Mouse (Mus musculus) intestine, postnatal 0 days (tissue): ENCODE measurements at regions not wholly inside any gene's neighbourhood (a gene's known extent, or its start where the extent isn't known, plus 50 kb on each side); places are given as distances from the start of the nearest gene placed in this dataset.
A peak's percentile ranks its signal among the peaks of the same experiment; 100 is the strongest.

Experiments used
- ATAC-seq: fragments of 200-750 bp; cut with Nextera tagmentation; 2 replicates; pipeline ENCODE4 v1.8.0; 2017; ENCODE audit warnings: mild to moderate bottlenecking, moderate TSS enrichment, moderate library complexity
- H3K27ac ChIP-seq: fragments of 300-500 bp; sonication (generic); 2 replicates; pipeline ENCODE4 v1.5.1; 2014; ENCODE audit warnings: mild to moderate bottlenecking, low read depth, low read length, moderate library complexity
- H3K27me3 ChIP-seq: fragments of 300-500 bp; sonication (generic); replicated peaks from 2 replicates; pipeline ENCODE4 v1.6.1; 2014; ENCODE audit warnings: low read length, mixed read lengths; ENCODE audit not compliant: control insufficient read depth, insufficient read depth
- H3K36me3 ChIP-seq: fragments of 300-500 bp; sonication (generic); 2 replicates; pipeline ENCODE4 v1.6.1; 2014; ENCODE audit warnings: mild to moderate bottlenecking, moderate library complexity; ENCODE audit not compliant: control insufficient read depth, insufficient read depth
- H3K4me1 ChIP-seq: fragments of 300-500 bp; sonication (generic); replicated peaks from 2 replicates; pipeline ENCODE4 v1.6.1; 2014; ENCODE audit warnings: antibody characterized with exemption, low read length, mixed read lengths; ENCODE audit not compliant: control insufficient read depth, insufficient read depth
- H3K4me2 ChIP-seq: fragments of 300-500 bp; sonication (generic); replicated peaks from 2 replicates; pipeline ENCODE4 v1.6.1; 2014; ENCODE audit warnings: low read depth, mild to moderate bottlenecking, moderate library complexity
- H3K4me3 ChIP-seq: fragments of 300-500 bp; sonication (generic); 2 replicates; pipeline ENCODE4 v1.5.1; 2014; ENCODE audit warnings: low read depth, low read length
- H3K9ac ChIP-seq: fragments of 300-500 bp; sonication (generic); 2 replicates; pipeline ENCODE4 v1.6.1; 2014; ENCODE audit warnings: mild to moderate bottlenecking, low read depth, low read length
- H3K9me3 ChIP-seq: fragments of 300-500 bp; sonication (generic); 2 replicates; pipeline ENCODE4 v1.6.1; 2016; ENCODE audit warnings: mixed run types; ENCODE audit not compliant: control insufficient read depth
- CTCF ChIP-seq: sonication (generic); IDR thresholded peaks from 2 replicates; pipeline ENCODE4 v1.5.1; 2016; ENCODE audit warnings: low read depth, mild to moderate bottlenecking, control low read depth, antibody characterized with exemption, moderate library complexity
- WGBS: fragments of 180-500 bp; shearing (Covaris S2); extraction: QIAGEN DNeasy Blood & Tissue Kit; methylation state at CpG from one replicate; pipeline ENCODE4 v1.1.7; 2014; 5-methylcytosine and 5-hydroxymethylcytosine counted together

- Histone ChIP-seq H3K27me3 (no peaks in the 10 kb centered on the region), H3K9me3 (no peaks in the 10 kb centered on the region), H3K4me1 (no peaks in the 10 kb centered on the region), H3K4me3 (no peak overlapping the region), H3K9ac (no peak overlapping the region), H3K36me3 (no peaks in the 10 kb centered on the region), H3K27ac (no peak overlapping the region), H3K4me2 (no peak overlapping the region)
- ATAC-seq = no peak
- 57% methylated on average over 16 of the region's 17 CpGs for WGBS
- TF ChIP-seq CTCF = no peak
Observed at GRCm38 (mm10) chr10:98417807-98418743, 496.1 kb upstream of the Atp2b1 start.

GRCm38 (mm10) chr10:98424450-98424849 lies 489.8 kb upstream of the Atp2b1 start:
- no peak overlapping the region for H3K4me2 ChIP-seq
- H3K4me1 ChIP-seq = no peaks in the 10 kb centered on the region
- no peaks in the 10 kb centered on the region for H3K27me3 ChIP-seq
- no peaks in the 10 kb centered on the region for H3K36me3 ChIP-seq
- no peak for TF ChIP-seq CTCF
- H3K27ac ChIP-seq = no peak overlapping the region
- no peak overlapping the region for H3K9ac ChIP-seq
- ATAC-seq = no peak
- H3K4me3 ChIP-seq = no peak overlapping the region
- WGBS = 94% methylated on average over 1 of the region's 1 CpGs
- H3K9me3 ChIP-seq = no peaks in the 10 kb centered on the region

- no peaks in the 10 kb centered on the region for H3K9me3 ChIP-seq
- no peak overlapping the region for H3K9ac ChIP-seq
- no peak overlapping the region for H3K4me3 ChIP-seq
- H3K4me2 ChIP-seq = no peak overlapping the region
- WGBS = 98% methylated on average over 3 of the region's 3 CpGs
- no peak overlapping the region for H3K27ac ChIP-seq
- no peak for ATAC-seq
- TF ChIP-seq CTCF = no peak
- H3K4me1 ChIP-seq = no peaks in the 10 kb centered on the region
- H3K36me3 ChIP-seq = no peaks in the 10 kb centered on the region
- no peaks in the 10 kb centered on the region for H3K27me3 ChIP-seq
Observed at GRCm38 (mm10) chr10:98434974-98435373, 479.2 kb upstream of the Atp2b1 start.

- Histone ChIP-seq H3K27me3 (no peaks in the 10 kb centered on the region), H3K36me3 (no peaks in the 10 kb centered on the region), H3K4me2 (no peak overlapping the region), H3K4me3 (no peak overlapping the region), H3K9ac (no peak overlapping the region), H3K27ac (no peak overlapping the region), H3K4me1 (no peaks in the 10 kb centered on the region), H3K9me3 (no peaks in the 10 kb centered on the region)
- peak; percentile 77 for ATAC-seq
- 60% methylated on average over 2 of the region's 2 CpGs for WGBS
- no peak for TF ChIP-seq CTCF
Observed at GRCm38 (mm10) chr10:98461538-98461937, 452.7 kb upstream of the Atp2b1 start.

GRCm38 (mm10) chr10:98474581-98474980 lies 439.6 kb upstream of the Atp2b1 start:
- 75% methylated on average over 3 of the region's 3 CpGs for WGBS
- Histone ChIP-seq H3K4me3 (no peak overlapping the region), H3K4me1 (no peaks in the 10 kb centered on the region), H3K9me3 (no peaks in the 10 kb centered on the region), H3K27ac (no peak overlapping the region), H3K27me3 (no peaks in the 10 kb centered on the region), H3K9ac (no peak overlapping the region), H3K36me3 (no peaks in the 10 kb centered on the region), H3K4me2 (no peak overlapping the region)
- TF ChIP-seq CTCF = no peak
- no peak for ATAC-seq

GRCm38 (mm10) chr10:98485751-98486681 lies 428.2 kb upstream of the Atp2b1 start:
- no peak for ATAC-seq
- H3K4me2 ChIP-seq = no peak overlapping the region
- no peaks in the 10 kb centered on the region for H3K9me3 ChIP-seq
- no peaks in the 10 kb centered on the region for H3K4me1 ChIP-seq
- H3K9ac ChIP-seq = no peak overlapping the region
- H3K27ac ChIP-seq = no peak overlapping the region
- no peaks in the 10 kb centered on the region for H3K36me3 ChIP-seq
- WGBS = 86% methylated on average over 20 of the region's 20 CpGs
- H3K4me3 ChIP-seq = no peak overlapping the region
- no peaks in the 10 kb centered on the region for H3K27me3 ChIP-seq
- TF ChIP-seq CTCF = no peak
